Mouse (Mus musculus): ENCODE measurements around the gene Trub2. TPM values are rescaled to one million over a fixed set of nuclear protein-coding genes. Genes with fewer than 3 reads are reported as not detected.

The Trub2 gene
- polyA plus RNA-seq, 1 experiment from 2014 or later: 23.3 TPM

DNA sequence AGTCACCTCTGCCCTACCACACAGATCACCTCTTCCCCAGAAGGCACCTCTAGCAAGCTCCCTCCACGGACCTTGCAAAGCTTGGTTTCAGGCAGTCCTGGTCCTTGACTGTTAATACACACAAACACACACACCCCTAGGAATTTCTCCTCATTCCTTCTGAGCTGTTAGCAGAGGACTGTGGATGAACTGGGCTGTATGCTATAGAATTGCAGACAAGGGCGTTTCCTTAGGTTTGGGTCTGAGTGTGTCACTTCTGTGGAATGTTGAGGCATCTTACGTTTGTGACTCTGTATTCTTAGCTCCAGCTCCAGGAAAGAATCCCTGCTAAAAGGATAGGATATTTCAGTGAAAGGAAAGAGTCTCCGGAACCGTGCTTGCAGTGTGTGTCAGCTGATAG, 76.4 kb downstream of the Trub2 start:
- Histone ChIP-seq H3K4me2 (ENCODE audit: low read length) (no peak overlapping the region), H3K9ac (ENCODE audit: low read length) (0 out of 2 replicates have a peak overlapping the region, but pooled peaks have one; percentile 16), H3K9me3 (ENCODE audit: control insufficient read depth, low read length) (no peaks in the 10 kb centered on the region), H3K36me3 (ENCODE audit: control insufficient read depth, insufficient read depth, low read length) (peaks cover 58% of the 10 kb centered on the region), H3K4me1 (ENCODE audit: control insufficient read depth in 2 of 2, insufficient read depth in 2 of 2, low read length in 2 of 2) (peaks cover 35 to 46% of the 10 kb centered on the region in 2 experiments), H3K4me3 (ENCODE audit: control insufficient read depth in 1 of 2, insufficient read depth in 1 of 2, low read depth in 1 of 2, low read length in 2 of 2) (no peak overlapping the region), H3K27ac (replicated peaks in 1 of 2; ENCODE audit: control insufficient read depth in 1 of 2, insufficient read depth in 1 of 2, low read depth in 2 of 2, low read length in 2 of 2) (peak overlapping the region in 1 of 2 experiments; percentile 3; a peak in 1 of 4 replicates), H3K27me3 (ENCODE audit: control insufficient read depth, insufficient read depth, low read length) (no peaks in the 10 kb centered on the region)
- ATAC-seq (ENCODE audit: insufficient number of reproducible peaks, insufficient read depth, low FRiP score, low read depth): no peak
- WGBS: 49% methylated on average over 5 of the region's 5 CpGs

Other genes with a start within 250 kb of the Trub2 start
- gene Rapgef1, start 168.8 kb downstream of the Trub2 start, polyA plus RNA-seq (2014; fragmentation: Nextera tagmentation; extraction: Ambion mirVana): 12.6 and 14.5 TPM in 2 replicates
- gene Gm13420, start 36.8 kb downstream of the Trub2 start, polyA plus RNA-seq (2014; fragmentation: Nextera tagmentation; extraction: Ambion mirVana): not detected in 2 replicates
- gene Gm13547, start 29.2 kb downstream of the Trub2 start, polyA plus RNA-seq (2014; fragmentation: Nextera tagmentation; extraction: Ambion mirVana): not detected in 2 replicates
- gene Coq4, start 1.0 kb downstream of the Trub2 start, polyA plus RNA-seq (2014; fragmentation: Nextera tagmentation; extraction: Ambion mirVana): 29.5 and 33.4 TPM in 2 replicates
- gene Slc27a4, start 14.1 kb upstream of the Trub2 start, polyA plus RNA-seq (2014; fragmentation: Nextera tagmentation; extraction: Ambion mirVana): 7.8 and 9.5 TPM in 2 replicates
- gene Urm1, start 31.6 kb upstream of the Trub2 start, polyA plus RNA-seq (2014; fragmentation: Nextera tagmentation; extraction: Ambion mirVana): 14.6 and 17.8 TPM in 2 replicates
- 13.9 and 14.8 TPM in 2 replicates for gene Cercam, start 80.7 kb upstream of the Trub2 start, polyA plus RNA-seq (2014; fragmentation: Nextera tagmentation; extraction: Ambion mirVana)
- 46.8 and 47.2 TPM in 2 replicates for gene Odf2, start 100.7 kb upstream of the Trub2 start, polyA plus RNA-seq (2014; fragmentation: Nextera tagmentation; extraction: Ambion mirVana)
- 36.1 and 38.1 TPM in 2 replicates for gene Gle1, start 146.9 kb upstream of the Trub2 start, polyA plus RNA-seq (2014; fragmentation: Nextera tagmentation; extraction: Ambion mirVana)
- gene Sptan1, start 177.1 kb upstream of the Trub2 start, polyA plus RNA-seq (2014; fragmentation: Nextera tagmentation; extraction: Ambion mirVana): 156 and 161 TPM in 2 replicates